Mouse (Mus musculus): ENCODE measurements around the gene 1700007K13Rik. TPM values are rescaled to one million over a fixed set of nuclear protein-coding genes. Genes with fewer than 3 reads are reported as not detected.
"Not testable (repeated sequence)": the region's sequence is repeated elsewhere in the genome, so short reads cannot be mapped to it uniquely, and the experiment has no call there.

Gene 1700007K13Rik
- polyA plus RNA-seq, 1 experiment from 2014 or later: 1.9 TPM

- WGBS: 71% methylated on average over 5 of the region's 5 CpGs
- no peak within 1 kb of the TSS for H3K4me3 ChIP-seq
- H3K9ac ChIP-seq: no peak within 1 kb of the TSS
- no peaks in the 10 kb centered on the region for H3K9me3 ChIP-seq
- no peaks in the 10 kb centered on the region for H3K36me3 ChIP-seq
- no peaks in the 10 kb centered on the region for H3K27me3 ChIP-seq
- H3K4me2 ChIP-seq: peak within 1 kb of the TSS; percentile 16; the same call in 1 of the 2 replicates
- H3K4me1 ChIP-seq: peaks cover 18% of the 10 kb centered on the region
- H3K27ac ChIP-seq: peak within 1 kb of the TSS; percentile 59; the same call in 1 of the 2 replicates
- peak; percentile 35; the same call in 1 of the 2 replicates for ATAC-seq (ENCODE audit: borderline replicate concordance, extremely low read depth, low FRiP score, low TSS enrichment)
Measured at GRCm38 (mm10) chr2:28496671-28497070, 30.5 kb upstream of the 1700007K13Rik start, which contains the start of gene Gbgt1. TSS of gene Gbgt1 (plus strand) at chr2:28496891.

- no peaks in the 10 kb centered on the region for H3K36me3 ChIP-seq
- H3K4me2 ChIP-seq: no peak overlapping the region
- no peaks in the 10 kb centered on the region for H3K27me3 ChIP-seq
- H3K9ac ChIP-seq: no peak overlapping the region
- peaks cover 18% of the 10 kb centered on the region for H3K4me1 ChIP-seq
- no peak for ATAC-seq (ENCODE audit: borderline replicate concordance, extremely low read depth, low FRiP score, low TSS enrichment)
- 66% methylated on average over 16 of the region's 16 CpGs for WGBS
- H3K9me3 ChIP-seq: no peaks in the 10 kb centered on the region
- no peak overlapping the region for H3K4me3 ChIP-seq
- H3K27ac ChIP-seq: peak overlapping the region; percentile 59; the same call in 1 of the 2 replicates
Measured at GRCm38 (mm10) chr2:28495801-28496595, 29.9 kb upstream of the 1700007K13Rik start.

- 62% methylated on average over 14 of the region's 14 CpGs for WGBS
Measured at GRCm38 (mm10) chr2:28495207-28495756, 29.1 kb upstream of the 1700007K13Rik start.

GRCm38 (mm10) chr2:28494521-28494920 is 28.4 kb upstream of the 1700007K13Rik start:
- 73% methylated on average over 2 of the region's 2 CpGs for WGBS
- H3K9me3 ChIP-seq: no peaks in the 10 kb centered on the region
- no peak overlapping the region for H3K27ac ChIP-seq
- no peak overlapping the region for H3K4me2 ChIP-seq
- peaks cover 18% of the 10 kb centered on the region for H3K4me1 ChIP-seq
- no peaks in the 10 kb centered on the region for H3K27me3 ChIP-seq
- H3K36me3 ChIP-seq: no peaks in the 10 kb centered on the region
- no peak overlapping the region for H3K4me3 ChIP-seq
- H3K9ac ChIP-seq: no peak overlapping the region
- no peak for ATAC-seq (ENCODE audit: borderline replicate concordance, extremely low read depth, low FRiP score, low TSS enrichment)

More at GRCm38 (mm10) chr2:28495207-28495756, 29.1 kb upstream of the 1700007K13Rik start:
- no peak for ATAC-seq (ENCODE audit: borderline replicate concordance, extremely low read depth, low FRiP score, low TSS enrichment)
- H3K4me3 ChIP-seq: no peak overlapping the region
- no peaks in the 10 kb centered on the region for H3K9me3 ChIP-seq
- no peaks in the 10 kb centered on the region for H3K36me3 ChIP-seq
- peaks cover 18% of the 10 kb centered on the region for H3K4me1 ChIP-seq
- no peak overlapping the region for H3K4me2 ChIP-seq
- H3K9ac ChIP-seq: no peak overlapping the region
- no peaks in the 10 kb centered on the region for H3K27me3 ChIP-seq
- H3K27ac ChIP-seq: no peak overlapping the region

- Histone ChIP-seq H3K4me2 (no peak overlapping the region), H3K27ac (no peak overlapping the region), H3K4me1 (no peaks in the 10 kb centered on the region), H3K4me3 (no peak overlapping the region), H3K36me3 (no peaks in the 10 kb centered on the region), H3K9ac (no peak overlapping the region), H3K9me3 (no peaks in the 10 kb centered on the region), H3K27me3 (no peaks in the 10 kb centered on the region)
- 61% methylated on average over 2 of the region's 2 CpGs for WGBS
- no peak for ATAC-seq (ENCODE audit: borderline replicate concordance, extremely low read depth, low FRiP score, low TSS enrichment)
Measured at GRCm38 (mm10) chr2:28483861-28484260, 17.7 kb upstream of the 1700007K13Rik start.

GRCm38 (mm10) chr2:28479208-28480204 is 13.4 kb upstream of the 1700007K13Rik start:
- Histone ChIP-seq H3K4me3 (no peak overlapping the region), H3K4me1 (no peaks in the 10 kb centered on the region), H3K27ac (no peak overlapping the region), H3K9ac (no peak overlapping the region), H3K9me3 (no peaks in the 10 kb centered on the region), H3K36me3 (no peaks in the 10 kb centered on the region), H3K4me2 (no peak overlapping the region), H3K27me3 (no peaks in the 10 kb centered on the region)
- ATAC-seq (ENCODE audit: borderline replicate concordance, extremely low read depth, low FRiP score, low TSS enrichment): no peak
- WGBS: 63% methylated on average over 20 of the region's 20 CpGs

- not testable (repeated sequence) for H3K9me3 ChIP-seq; H3K36me3 ChIP-seq; H3K27ac ChIP-seq; H3K9ac ChIP-seq; H3K4me2 ChIP-seq; ATAC-seq (ENCODE audit: borderline replicate concordance, extremely low read depth, low FRiP score, low TSS enrichment); H3K4me3 ChIP-seq; H3K4me1 ChIP-seq; H3K27me3 ChIP-seq
- WGBS: 87% methylated on average over 5 of the region's 5 CpGs
Measured at GRCm38 (mm10) chr2:28477993-28478392, 11.9 kb upstream of the 1700007K13Rik start.

- ATAC-seq (ENCODE audit: borderline replicate concordance, extremely low read depth, low FRiP score, low TSS enrichment); H3K9me3 ChIP-seq; H3K27me3 ChIP-seq; H3K4me3 ChIP-seq; H3K4me2 ChIP-seq; H3K9ac ChIP-seq; H3K4me1 ChIP-seq; H3K27ac ChIP-seq: not testable (repeated sequence)
- WGBS: 92% methylated on average over 8 of the region's 8 CpGs
- peaks cover 42% of the 10 kb centered on the region for H3K36me3 ChIP-seq
Measured at GRCm38 (mm10) chr2:28472011-28472410, 5.9 kb upstream of the 1700007K13Rik start.

- Histone ChIP-seq H3K27ac (no peak overlapping the region), H3K4me2 (no peak overlapping the region), H3K36me3 (peaks cover 42% of the 10 kb centered on the region), H3K9me3 (peaks cover 4% of the 10 kb centered on the region), H3K9ac (no peak overlapping the region), H3K27me3 (peaks cover 1% of the 10 kb centered on the region; the same call in 1 of the 2 replicates), H3K4me3 (no peak overlapping the region), H3K4me1 (peaks cover 17% of the 10 kb centered on the region)
- 81% methylated on average over 2 of the region's 2 CpGs for WGBS
- no peak for ATAC-seq (ENCODE audit: borderline replicate concordance, extremely low read depth, low FRiP score, low TSS enrichment)
Measured at GRCm38 (mm10) chr2:28470591-28470990, 4.5 kb upstream of the 1700007K13Rik start.

- Histone ChIP-seq H3K4me1 (peaks cover 17% of the 10 kb centered on the region), H3K27me3 (peaks cover 6% of the 10 kb centered on the region; the same call in 1 of the 2 replicates), H3K4me3 (no peak overlapping the region), H3K4me2 (no peak overlapping the region), H3K27ac (no peak overlapping the region), H3K9ac (no peak overlapping the region), H3K9me3 (peaks cover 4% of the 10 kb centered on the region), H3K36me3 (peaks cover 42% of the 10 kb centered on the region)
- 95% methylated on average over 14 of the region's 14 CpGs for WGBS
- no peak for ATAC-seq (ENCODE audit: borderline replicate concordance, extremely low read depth, low FRiP score, low TSS enrichment)
Measured at GRCm38 (mm10) chr2:28469461-28469860, 3.3 kb upstream of the 1700007K13Rik start.

GRCm38 (mm10) chr2:28468486-28469225 is 2.5 kb upstream of the 1700007K13Rik start:
- H3K27me3 ChIP-seq: peaks cover 6% of the 10 kb centered on the region; the same call in 1 of the 2 replicates
- no peak for ATAC-seq (ENCODE audit: borderline replicate concordance, extremely low read depth, low FRiP score, low TSS enrichment)
- peak overlapping the region; percentile 86 for H3K4me3 ChIP-seq
- 49% methylated on average over 18 of the region's 18 CpGs for WGBS
- H3K4me2 ChIP-seq: peak overlapping the region; percentile 68
- no peak overlapping the region for H3K27ac ChIP-seq
- peaks cover 42% of the 10 kb centered on the region for H3K36me3 ChIP-seq
- H3K9me3 ChIP-seq: peaks cover 4% of the 10 kb centered on the region
- H3K9ac ChIP-seq: peak overlapping the region; percentile 97
- H3K4me1 ChIP-seq: peaks cover 17% of the 10 kb centered on the region

Measured in lung, embryonic 15.5 days (tissue).